ENCODE assay signal across 10 mouse cellular contexts in the genomic region with DNA sequence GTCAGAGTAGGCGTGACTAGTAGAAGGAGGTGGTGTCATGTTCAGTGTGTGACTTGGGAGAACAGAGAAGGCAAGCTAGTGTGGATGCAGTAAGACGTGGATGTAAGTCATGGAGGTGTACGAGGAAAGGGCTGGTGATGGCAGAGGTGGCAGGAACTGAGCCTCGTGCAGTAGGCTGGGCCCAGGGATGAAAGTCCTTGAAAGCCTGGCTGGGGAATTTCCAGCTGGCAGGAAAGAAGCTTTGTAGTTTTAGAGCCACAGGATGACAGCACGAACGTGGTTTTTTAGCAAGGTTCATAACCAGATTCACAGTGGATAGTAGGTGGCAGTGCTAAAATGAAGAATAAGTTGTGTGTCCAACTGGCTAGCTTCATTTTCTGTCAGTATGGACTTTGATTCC. TPM values are rescaled to one million over a fixed set of nuclear protein-coding genes. Genes with fewer than 3 reads are reported as not detected.
DNase-seq lines count a peak whose midpoint lies in the region; ATAC-seq and TF ChIP-seq lines count a peak whose summit lies in the region.
"Had no signal": no experiment of that assay in that cellular context is flagged by ENCODE, and none has a peak within 500 bp of the region (broad histone marks: within the 10 kb centered on the region; RNA-seq: fewer than 3 reads in every experiment).

No protein-coding gene starts in this region.

- H3K27ac ChIP-seq in cerebellum, adult 2 months (ENCODE audit: insufficient read depth, low read length) = no peak overlapping the region
- peak overlapping the region; percentile 45; the same call in 1 of the 2 replicates for H3K27ac ChIP-seq in stomach, postnatal 0 days (replicated peaks)

- H3K4me1 ChIP-seq in cerebellum, adult 2 months (ENCODE audit: control insufficient read depth, insufficient read depth, low read length) = peaks cover 3% of the 10 kb centered on the region; the same call in 1 of the 2 replicates
- H3K4me1 ChIP-seq in stomach, postnatal 0 days (replicated peaks; ENCODE audit: control insufficient read depth, insufficient read depth) = 0 out of 2 replicates have a peak, but pooled peaks cover 3% of the 10 kb centered on the region

- no peak for ATAC-seq in stomach, postnatal 0 days (ENCODE audit: low FRiP score, low TSS enrichment)

- no peak for TF ChIP-seq CTCF in cerebellum, adult 2 months (IDR thresholded peaks at IDR 0.05; ENCODE audit: borderline replicate concordance, insufficient read depth, low read depth, low read length)
- TF ChIP-seq CTCF in stomach, postnatal 0 days (IDR thresholded peaks at IDR 0.05; ENCODE audit: low read depth) = no peak

- no peaks in the 10 kb centered on the region for H3K9me3 ChIP-seq in stomach, postnatal 0 days (ENCODE audit: control insufficient read depth, low read length)

- no peaks in the 10 kb centered on the region for H3K27me3 ChIP-seq in cerebellum, adult 2 months (ENCODE audit: control insufficient read depth, insufficient read depth, low read length)
- H3K27me3 ChIP-seq in stomach, postnatal 0 days (ENCODE audit: control insufficient read depth, insufficient read depth, low read length) = no peaks in the 10 kb centered on the region

- H3K36me3 ChIP-seq in stomach, postnatal 0 days (ENCODE audit: control insufficient read depth, insufficient read depth, low read length) = no peaks in the 10 kb centered on the region

- H3K9ac ChIP-seq in stomach, postnatal 0 days (ENCODE audit: low read length) = no peak overlapping the region

- intact Hi-C loops in heart, postnatal 10 days (cut with DNase I) = no loop called here
- intact Hi-C loops in gastrocnemius, postnatal 14 days (cut with DNase I; ENCODE audit: low total_unique reads) = loop anchor here (5.0 kb wide), 1 partner anchor 38 kb away; no protein-coding TSS in a partner anchor

- H3K4me2 ChIP-seq in stomach, postnatal 0 days (replicated peaks; ENCODE audit: low read depth) = no peak overlapping the region
- H3K4me2 ChIP-seq: liver, embryonic 11.5 days had no signal

- peak; percentile 26 for DNase-seq in cerebellum, adult 9-10 months
- no peak for DNase-seq in cerebellum, adult 2 months
- DNase-seq in heart, postnatal 10 days = peak; percentile 43 to 63
- no peak for DNase-seq in heart, adult 11 months
- peak; percentile 10 for DNase-seq in ovary, adult 18-20 months (ENCODE audit: low spot score)
- DNase-seq in ovary, postnatal 10 days (ENCODE audit: low spot score) = no peak
- no peak for DNase-seq in stomach, postnatal 0 days (ENCODE audit: low spot score)
- DNase-seq in gastrocnemius, postnatal 14 days = no peak
- DNase-seq: B cell, adult 2 months had no signal

- no peak overlapping the region for H3K4me3 ChIP-seq in cerebellum, adult 2 months (replicated peaks; ENCODE audit: insufficient read depth, low read depth, low read length)
- H3K4me3 ChIP-seq in stomach, postnatal 0 days (ENCODE audit: low read depth, low read length) = no peak overlapping the region

- TF ChIP-seq EP300 in stomach, postnatal 0 days (optimal IDR thresholded peaks at IDR 0.05) = no peak

- WGBS in cerebellum, adult 2 months = 53% methylated on average over 6 of the region's 6 CpGs
- 44% methylated on average over 6 of the region's 6 CpGs for WGBS in stomach, postnatal 0 days

- no peak for TF ChIP-seq POLR2A in cerebellum, adult 2 months (IDR thresholded peaks at IDR 0.05; ENCODE audit: borderline replicate concordance, insufficient read depth, low read length)

RNA-seq across cellular contexts. Expression of gene Vcl, which starts 41.2 kb away (rescaled TPM):
- polyA plus RNA-seq in cerebellum, adult 2 months (2012; rRNA removed) = 23.9 and 26.7 TPM in 2 replicates
- total RNA-seq in heart, postnatal 10 days (2021) = 100 to 1,000 TPM; 172 to 180 TPM
- polyA plus RNA-seq in stomach, postnatal 0 days (2015; fragmentation: Nextera tagmentation; extraction: Ambion mirVana) = 52.0 and 54.5 TPM in 2 replicates
- total RNA-seq in gastrocnemius, postnatal 14 days (2021) = 100 to 1,000 TPM in 1 of 2 experiments, 10 to 100 TPM in 1; 95.8 to 119 TPM

Comparison
In these comparisons a context has a peak if more than half of its experiments do, and no peak if none do; other contexts are left out.
1. DNase-seq: peak in cerebellum, adult 9-10 months (single experiment), heart, postnatal 10 days (2 of 2) and ovary, adult 18-20 months (single experiment); none in cerebellum, adult 2 months (0 of 2), heart, adult 11 months (single experiment), ovary, postnatal 10 days (single experiment), stomach, postnatal 0 days (single experiment) and gastrocnemius, postnatal 14 days (single experiment).